Mouse (Mus musculus): ENCODE measurements around the gene Fndc3b.

The Fndc3b gene

DNA sequence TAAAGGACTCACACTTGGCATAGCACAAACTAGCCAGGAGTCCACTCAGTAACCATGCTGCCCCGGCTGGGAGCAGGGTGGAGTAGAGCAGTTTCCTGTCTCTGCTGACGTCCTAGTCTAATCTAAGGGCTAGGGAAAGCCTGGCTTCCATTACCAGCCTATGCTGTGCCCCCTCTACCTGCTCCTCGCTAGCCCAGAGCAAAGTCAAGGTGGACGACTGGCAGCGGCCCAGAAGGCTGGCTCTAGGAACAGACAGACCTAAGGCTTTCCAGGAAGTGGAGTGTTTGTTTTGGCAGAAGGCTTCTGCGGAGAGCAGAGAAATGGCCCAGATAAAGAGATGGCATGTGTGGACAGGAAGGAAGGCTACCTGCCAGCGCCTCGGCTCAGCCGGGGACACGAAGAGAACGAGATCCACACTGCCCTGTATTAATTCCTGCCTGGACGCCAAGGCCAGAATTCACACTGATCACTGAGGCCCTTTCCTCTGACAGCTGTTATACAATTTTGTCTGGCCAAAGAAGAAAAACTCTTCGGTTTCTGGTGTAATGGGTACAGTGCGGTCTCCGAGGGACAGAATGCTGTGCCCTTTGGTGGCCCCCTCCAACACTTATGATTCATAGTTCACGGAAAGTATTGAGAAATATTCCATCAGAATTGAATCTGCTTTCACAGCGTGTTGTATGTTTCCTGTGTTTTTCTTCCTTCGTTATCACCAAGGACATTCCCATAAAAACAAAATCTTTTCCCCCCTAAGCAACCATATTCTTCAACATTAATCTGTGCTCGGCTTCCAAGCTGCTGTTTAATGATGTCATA is 94.5 kb downstream of the Fndc3b start:
- peak; percentile 95 for DNase-seq

- DNase-seq: peak; percentile 15
These were observed 95.6 kb downstream of the Fndc3b start for GRCm38 (mm10) chr3:27615479-27615878.

DNA sequence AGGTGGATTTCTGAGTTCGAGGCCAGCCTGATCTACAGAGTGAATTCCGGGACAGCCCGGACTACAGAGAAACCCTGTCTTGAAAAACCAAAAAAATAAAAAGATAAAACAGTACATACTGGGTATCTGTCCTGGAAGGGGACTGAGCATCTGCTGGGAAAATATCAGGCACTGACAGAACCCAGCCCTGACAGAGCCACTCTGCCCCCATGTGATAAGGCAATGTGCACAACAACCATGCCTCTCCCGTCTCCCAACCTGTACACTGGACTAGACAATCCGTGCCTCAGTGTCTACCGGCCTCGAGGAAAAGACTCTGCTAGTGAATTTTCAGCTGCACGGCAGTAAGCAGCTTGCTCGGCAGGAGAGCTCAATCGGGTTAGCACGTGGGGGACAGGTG is 97.3 kb downstream of the Fndc3b start:
- DNase-seq: no peak

DNA sequence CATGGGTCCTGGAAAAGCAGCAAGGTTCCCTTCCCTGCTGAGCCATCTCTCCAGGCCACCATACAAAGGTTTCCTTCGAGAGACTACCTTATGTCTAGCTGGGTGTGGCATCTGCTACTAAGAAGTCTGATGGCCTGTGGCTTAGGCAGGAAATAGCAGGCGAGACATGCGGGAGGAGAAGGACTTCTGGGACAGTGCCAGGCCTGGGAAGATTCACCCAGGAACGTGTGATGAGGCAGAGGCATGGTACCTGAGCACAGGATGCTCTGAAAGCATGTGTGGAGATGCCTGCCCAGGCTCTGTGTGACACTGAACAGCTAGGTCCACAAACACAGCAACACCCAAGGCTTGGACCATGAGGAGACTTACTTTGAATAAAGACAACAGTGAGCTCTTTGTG is 98.1 kb downstream of the Fndc3b start:
- no peak for DNase-seq

- DNase-seq: no peak
These were observed 99.1 kb downstream of the Fndc3b start for GRCm38 (mm10) chr3:27611986-27612385.

DNA sequence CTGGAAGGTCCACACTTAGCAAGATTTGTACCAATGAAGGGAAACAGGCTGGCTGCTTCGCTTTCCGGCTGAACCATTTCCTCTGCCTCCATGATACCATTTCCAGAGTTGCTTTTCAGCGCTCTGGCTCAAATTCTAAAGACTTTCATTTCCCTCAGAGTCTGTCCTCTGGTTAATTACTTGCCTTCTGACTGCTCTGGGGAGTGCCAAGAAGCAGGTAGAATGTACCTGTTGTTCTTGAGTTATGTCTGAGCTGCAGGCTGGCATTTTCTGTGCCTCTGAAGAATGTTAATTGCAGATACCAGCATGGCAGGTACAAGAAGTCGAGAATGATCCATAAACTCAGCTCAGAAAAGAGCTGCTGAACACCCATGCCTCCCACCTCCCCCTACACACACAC is 100.6 kb downstream of the Fndc3b start:
- DNase-seq: no peak

DNA sequence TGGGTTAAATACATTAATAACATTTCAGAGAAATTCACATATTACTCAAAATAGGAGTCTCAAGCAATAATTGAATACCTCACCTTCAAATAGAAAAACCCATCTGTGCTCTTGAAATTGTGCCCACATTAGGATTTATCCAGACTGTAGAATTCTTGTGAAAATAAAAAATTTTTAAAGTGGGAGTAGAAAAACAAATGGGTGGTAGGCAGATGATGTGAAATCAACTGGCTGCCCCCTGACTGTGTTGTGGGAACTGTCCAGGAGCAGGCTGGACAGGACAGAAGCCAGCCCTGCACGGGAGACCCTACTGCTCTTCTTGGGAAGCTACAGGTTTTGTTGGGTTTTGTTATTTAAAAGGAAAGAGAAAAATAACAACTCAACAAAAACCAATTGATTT is 101.0 kb downstream of the Fndc3b start:
- DNase-seq: no peak

DNA sequence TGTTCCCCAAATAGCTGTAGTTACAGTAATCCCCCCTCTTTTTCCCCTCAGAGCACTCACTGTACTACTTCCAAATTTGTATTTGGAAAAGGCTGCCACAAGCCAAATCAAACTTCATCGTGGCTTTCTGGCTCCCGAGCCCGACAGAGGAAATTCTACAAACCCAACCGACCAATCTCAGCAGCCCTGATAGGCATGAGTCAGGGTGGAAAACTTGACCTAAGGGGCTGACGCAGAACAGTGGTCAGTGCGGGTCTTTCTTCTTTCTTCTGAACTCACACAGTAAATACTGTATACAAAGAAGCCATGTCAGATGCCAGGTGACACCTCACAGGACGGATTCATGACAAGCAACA is 103.3 kb downstream of the Fndc3b start:
- DNase-seq: no peak

- peak; percentile 36 for DNase-seq
These were observed 103.9 kb downstream of the Fndc3b start for GRCm38 (mm10) chr3:27607081-27607795.

DNA sequence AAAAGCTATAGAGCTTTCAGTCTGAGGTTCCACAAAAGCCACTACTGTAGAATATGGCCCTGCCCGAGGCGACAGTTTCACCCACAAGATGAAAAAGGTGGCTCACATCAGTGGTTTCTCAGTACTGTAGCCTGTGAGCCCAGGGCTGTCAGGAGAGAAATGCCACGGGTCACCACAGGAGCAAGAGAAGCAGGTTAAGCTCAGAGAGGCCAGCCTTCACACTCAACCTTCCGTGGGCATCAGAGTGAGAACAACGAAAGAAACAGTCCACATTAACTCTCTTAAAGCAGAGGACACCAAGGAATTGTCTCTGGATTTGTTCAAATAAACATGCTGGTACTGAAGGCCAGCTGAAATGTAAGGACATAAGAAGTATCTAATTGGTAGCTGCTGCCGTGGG is 104.5 kb downstream of the Fndc3b start:
- no peak for DNase-seq

- no peak for DNase-seq
These were observed 105.5 kb downstream of the Fndc3b start for GRCm38 (mm10) chr3:27605613-27606012.

- DNase-seq: no peak
These were observed 106.0 kb downstream of the Fndc3b start for GRCm38 (mm10) chr3:27605081-27605480.

DNA sequence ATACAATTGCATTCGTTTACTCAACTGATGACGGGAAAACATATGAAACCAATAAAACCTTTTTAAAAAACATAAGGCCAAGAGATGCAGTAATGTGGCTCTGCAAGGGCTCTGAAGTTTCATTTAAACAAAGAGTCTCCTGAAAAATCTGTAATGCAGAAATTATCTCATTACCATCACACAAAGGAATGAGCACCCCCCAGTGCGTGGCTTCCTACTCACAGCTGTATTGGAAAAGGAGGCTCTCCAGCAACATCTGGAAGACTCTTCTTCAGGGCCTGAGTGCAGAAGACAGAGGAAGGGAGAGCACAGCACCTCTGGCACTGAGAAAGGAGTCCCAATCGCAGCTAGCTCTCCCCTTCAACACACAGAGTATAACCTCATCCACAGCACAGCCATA is 106.5 kb downstream of the Fndc3b start:
- DNase-seq: no peak

DNA sequence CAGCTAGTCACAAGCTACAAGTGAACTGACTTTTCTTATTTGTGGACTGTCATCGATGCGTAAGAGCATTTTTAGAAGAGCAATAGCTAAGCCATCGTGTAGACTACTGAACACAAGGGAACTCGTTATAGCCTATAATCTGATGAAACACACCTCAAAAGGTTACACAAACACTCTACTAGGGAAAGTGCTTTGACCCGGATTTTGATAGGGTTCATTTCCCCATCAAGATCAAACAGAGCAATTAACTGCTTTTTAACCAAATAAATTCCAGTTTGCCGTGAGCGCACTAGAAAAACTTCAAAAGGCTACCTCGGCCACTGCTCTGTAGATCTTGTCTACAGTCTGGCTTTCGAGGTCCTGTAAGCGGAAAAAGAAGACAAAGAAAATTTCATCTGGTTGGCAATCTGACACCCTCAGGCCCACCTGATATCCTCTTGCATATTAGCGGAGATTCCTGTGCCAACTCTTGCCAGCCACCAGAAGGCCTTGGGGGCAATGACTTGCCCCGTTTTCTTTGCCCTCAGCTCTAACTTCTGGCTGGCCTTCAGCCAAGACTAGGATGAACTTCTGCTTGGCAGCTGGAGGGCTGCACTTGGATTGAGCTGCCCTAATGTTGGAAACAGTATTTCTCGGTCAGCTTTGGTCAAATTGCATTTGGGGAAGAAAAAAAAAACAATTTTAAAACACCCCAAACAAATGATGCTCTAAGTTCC is 107.0 kb downstream of the Fndc3b start:
- no peak for DNase-seq

DNA sequence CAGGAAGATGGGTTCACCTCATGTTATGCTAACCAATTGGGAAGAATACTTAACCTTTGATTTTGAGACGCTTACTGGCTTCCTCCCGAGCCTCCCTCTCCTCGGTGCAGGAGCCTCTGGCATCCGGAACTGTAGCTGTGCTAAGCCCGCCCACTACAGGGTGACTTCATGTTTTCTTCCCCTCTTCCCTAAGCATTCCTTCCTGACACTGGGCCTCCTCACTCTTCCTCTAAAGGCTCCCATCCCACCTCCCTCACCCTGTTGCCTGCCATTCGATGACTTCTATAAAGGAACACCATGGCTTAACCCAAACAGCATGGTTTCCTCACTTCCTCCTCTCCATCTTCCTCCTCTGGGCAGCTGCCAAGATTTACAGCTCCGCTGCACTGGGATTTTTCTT is 110.5 kb downstream of the Fndc3b start:
- no peak for DNase-seq

DNA sequence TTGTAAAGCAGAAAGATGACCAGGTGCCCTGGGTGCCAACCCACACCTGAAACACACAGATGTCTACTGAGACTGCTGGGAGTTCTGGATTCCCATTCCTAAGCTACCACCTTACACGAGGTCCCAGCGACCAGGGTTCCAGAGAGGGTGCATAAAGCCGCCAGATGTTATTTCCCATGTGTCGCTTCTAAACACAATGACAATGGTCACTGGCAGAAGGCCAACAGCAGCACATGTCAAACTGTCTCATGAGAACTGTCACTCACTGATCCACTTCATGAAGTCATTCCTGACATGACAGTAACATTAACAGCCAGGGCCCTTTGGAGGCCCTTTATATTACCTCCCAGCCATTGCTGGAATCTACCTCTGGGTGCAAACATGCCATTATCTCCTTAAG is 110.9 kb downstream of the Fndc3b start:
- no peak for DNase-seq

DNA sequence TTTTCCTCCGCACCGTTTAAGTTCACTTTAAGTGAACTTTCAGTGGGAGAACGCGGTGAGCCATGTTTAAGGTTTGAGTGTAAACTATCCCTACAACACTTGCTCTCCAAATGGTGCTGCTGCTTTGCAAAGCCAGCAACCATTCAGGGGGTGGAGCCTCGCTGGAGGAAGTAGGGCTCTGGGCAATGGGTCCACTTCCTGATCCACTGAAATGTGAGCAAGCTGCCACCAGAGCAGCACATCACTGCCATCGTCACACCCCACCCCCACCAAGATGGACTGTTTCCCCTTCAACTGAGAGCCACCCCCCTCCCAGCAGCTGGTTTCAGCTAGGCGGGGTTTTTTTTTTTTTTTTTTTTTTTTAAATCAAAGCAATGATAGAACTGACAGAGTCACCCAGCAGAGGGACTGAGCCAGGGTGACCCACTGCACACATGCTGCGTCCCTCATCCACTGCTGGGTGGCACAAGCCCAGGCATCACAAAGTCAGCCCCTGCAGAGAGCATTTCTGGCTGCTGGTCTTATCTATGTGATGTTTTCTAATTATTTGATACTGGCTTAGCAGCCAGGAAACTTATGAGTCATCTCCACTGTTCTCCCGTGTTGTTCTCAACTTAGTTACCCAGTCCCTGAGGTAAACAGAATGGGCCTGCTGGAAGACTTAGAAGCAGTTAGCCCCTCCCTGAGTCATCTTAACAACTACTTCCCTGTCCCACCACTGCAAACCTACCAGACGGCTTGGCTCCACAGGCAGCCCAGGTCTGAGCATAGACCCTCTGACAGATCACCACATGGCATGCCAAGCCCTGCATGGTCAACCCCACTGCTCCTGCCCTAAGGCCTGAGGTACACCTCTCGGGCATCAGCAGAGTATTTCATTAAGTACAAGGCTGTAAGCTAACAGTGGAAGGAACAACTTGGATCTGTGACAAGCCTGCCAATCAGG is 112.4 kb downstream of the Fndc3b start:
- no peak for DNase-seq

GRCm38 (mm10) chr3:27593485-27594138 is 117.5 kb downstream of the Fndc3b start:
- DNase-seq: no peak

DNA sequence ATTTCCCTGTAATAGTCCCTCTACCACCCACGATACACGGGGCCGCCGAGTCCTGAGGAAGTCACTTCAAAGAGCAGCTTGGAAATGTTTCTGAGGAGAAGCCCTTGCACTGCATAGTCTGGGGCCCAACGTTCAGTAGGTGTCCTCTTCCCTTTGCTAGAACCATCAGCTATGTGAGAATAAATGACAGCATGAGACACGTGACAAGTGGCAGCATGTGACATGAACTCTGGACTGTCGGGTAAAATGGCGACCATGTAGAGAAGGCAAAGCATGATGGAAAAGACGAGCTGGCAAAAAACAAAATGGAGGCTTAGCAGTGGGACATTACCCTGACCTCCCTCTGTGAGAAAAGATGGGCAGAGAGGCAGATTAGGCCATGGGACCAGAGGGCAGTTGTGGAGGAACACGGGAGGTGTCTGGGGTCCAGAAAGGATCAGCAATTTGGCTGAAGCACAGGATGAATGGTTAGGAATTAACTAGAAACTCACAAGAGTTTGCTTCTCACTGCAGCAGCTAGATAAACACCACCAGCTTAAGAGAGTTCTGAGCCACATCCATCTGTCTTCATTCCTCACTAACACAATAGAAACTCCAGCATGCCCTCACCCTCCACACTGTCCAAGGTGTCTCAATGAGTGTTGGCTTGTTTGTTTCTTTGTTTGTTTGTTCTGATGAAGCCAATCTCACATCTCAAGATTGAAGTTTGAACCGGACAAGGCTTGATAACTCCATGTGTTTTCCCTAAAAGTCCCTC is 118.2 kb downstream of the Fndc3b start:
- no peak for DNase-seq

- no peak for DNase-seq
These were observed 120.3 kb downstream of the Fndc3b start for GRCm38 (mm10) chr3:27590823-27591222.

- DNase-seq: no peak
These were observed 121.8 kb downstream of the Fndc3b start for GRCm38 (mm10) chr3:27589305-27589704.

All from cerebellum, adult 9-11 months (tissue).